Comparison of ENCODE assay signal across 11 mouse cellular contexts in genomic region chr13:55831722-55832160, GRCm38 (mm10). TPM values are rescaled to one million over a fixed set of nuclear protein-coding genes. Genes with fewer than 3 reads are reported as not detected.
A peak's percentile ranks its signal among the peaks of the same experiment; 100 is the strongest.
DNase-seq lines count a peak whose midpoint lies in the region; ATAC-seq lines count a peak whose summit lies in the region.
"Had no signal": no experiment of that assay in that cellular context is flagged by ENCODE, and none has a peak within 500 bp of the region (broad histone marks: within the 10 kb centered on the region; RNA-seq: fewer than 3 reads in every experiment).

No protein-coding gene starts in this region.

- WGBS in heart, embryonic 14.5 days = 4% methylated on average over 25 of the region's 25 CpGs
- WGBS in lung, embryonic 16.5 days = 5% methylated on average over 25 of the region's 25 CpGs
- under 1% methylated on average over 25 of the region's 25 CpGs for WGBS in forebrain, embryonic 12.5 days
- 0% methylated on average over 25 of the region's 25 CpGs for WGBS in neural tube, embryonic 13.5 days

- peak overlapping the region in 1 of 2 experiments; percentile 31; a peak in 2 of 4 replicates for H3K4me3 ChIP-seq in heart, embryonic 14.5 days (ENCODE audit: control insufficient read depth in 1 of 2, insufficient read depth in 1 of 2, low read depth in 1 of 2, low read length in 2 of 2)
- H3K4me3 ChIP-seq in lung, embryonic 16.5 days (ENCODE audit: low read length) = 0 out of 2 replicates have a peak overlapping the region, but pooled peaks have one; percentile 30
- H3K4me3 ChIP-seq in forebrain, embryonic 12.5 days (replicated peaks) = peak overlapping the region; percentile 30; the same call in 1 of the 2 replicates
- no peak overlapping the region for H3K4me3 ChIP-seq in neural tube, embryonic 13.5 days

- H3K27ac ChIP-seq in heart, embryonic 14.5 days (replicated peaks in 1 of 2; ENCODE audit: control insufficient read depth in 1 of 2, insufficient read depth in 1 of 2, low read depth in 2 of 2, low read length in 2 of 2) = no peak overlapping the region
- H3K27ac ChIP-seq in lung, embryonic 16.5 days (ENCODE audit: low read length) = no peak overlapping the region
- H3K27ac ChIP-seq in forebrain, embryonic 12.5 days = no peak overlapping the region
- H3K27ac ChIP-seq in neural tube, embryonic 13.5 days (replicated peaks) = no peak overlapping the region

- H3K4me2 ChIP-seq in heart, embryonic 14.5 days (ENCODE audit: low read length) = peak overlapping the region; percentile 58
- H3K4me2 ChIP-seq in lung, embryonic 16.5 days (ENCODE audit: low read depth, low read length) = peak overlapping the region; percentile 52; the same call in 1 of the 2 replicates
- peak overlapping the region; percentile 45 for H3K4me2 ChIP-seq in forebrain, embryonic 12.5 days
- H3K4me2 ChIP-seq in neural tube, embryonic 13.5 days = peak overlapping the region; percentile 18; the same call in 1 of the 2 replicates

- H3K9me3 ChIP-seq in heart, embryonic 14.5 days (ENCODE audit: control insufficient read depth, low read length) = no peaks in the 10 kb centered on the region
- no peaks in the 10 kb centered on the region for H3K9me3 ChIP-seq in lung, embryonic 16.5 days (ENCODE audit: control insufficient read depth, low read length)
- H3K9me3 ChIP-seq in forebrain, embryonic 12.5 days = no peaks in the 10 kb centered on the region
- no peaks in the 10 kb centered on the region for H3K9me3 ChIP-seq in neural tube, embryonic 13.5 days

- H3K9ac ChIP-seq in heart, embryonic 14.5 days (ENCODE audit: low read length) = no peak overlapping the region
- no peak overlapping the region for H3K9ac ChIP-seq in lung, embryonic 16.5 days (ENCODE audit: low read length)
- no peak overlapping the region for H3K9ac ChIP-seq in forebrain, embryonic 12.5 days
- H3K9ac ChIP-seq in neural tube, embryonic 13.5 days = no peak overlapping the region

- no peak for ATAC-seq in heart, embryonic 14.5 days (ENCODE audit: insufficient number of reproducible peaks, insufficient read depth, low FRiP score, low read depth)
- ATAC-seq in lung, embryonic 16.5 days (ENCODE audit: low read depth) = no peak
- no peak for ATAC-seq in forebrain, embryonic 12.5 days (ENCODE audit: low FRiP score)
- ATAC-seq in neural tube, embryonic 13.5 days (ENCODE audit: low read depth) = no peak
- no peak for ATAC-seq in megakaryocyte-erythroid progenitor cell, adult 5-6 weeks (replicated peaks; ENCODE audit: low FRiP score, low TSS enrichment, poor library complexity, severe bottlenecking)

- no peak for DNase-seq in heart, adult 8-10 months (ENCODE audit: low spot score)
- no peak for DNase-seq in lung, adult 18-20 months
- no peak for DNase-seq in cerebellum, postnatal 14 days
- DNase-seq: layer of hippocampus, adult 9-11 months; lung, adult 2 months had no signal

- H3K36me3 ChIP-seq in heart, embryonic 14.5 days (ENCODE audit: control insufficient read depth, insufficient read depth, low read length) = no peaks in the 10 kb centered on the region
- no peaks in the 10 kb centered on the region for H3K36me3 ChIP-seq in lung, embryonic 16.5 days (ENCODE audit: control insufficient read depth, insufficient read depth, low read length)
- H3K36me3 ChIP-seq in forebrain, embryonic 12.5 days (replicated peaks) = no peaks in the 10 kb centered on the region
- no peaks in the 10 kb centered on the region for H3K36me3 ChIP-seq in neural tube, embryonic 13.5 days

- peaks cover 5 to 21% of the 10 kb centered on the region in 2 experiments; a peak in 3 of 4 replicates for H3K4me1 ChIP-seq in heart, embryonic 14.5 days (ENCODE audit: control insufficient read depth in 2 of 2, insufficient read depth in 2 of 2, low read length in 2 of 2)
- peaks cover 9% of the 10 kb centered on the region for H3K4me1 ChIP-seq in lung, embryonic 16.5 days (replicated peaks; ENCODE audit: control insufficient read depth, insufficient read depth, low read length)
- peaks cover 36% of the 10 kb centered on the region for H3K4me1 ChIP-seq in forebrain, embryonic 12.5 days
- H3K4me1 ChIP-seq in neural tube, embryonic 13.5 days (replicated peaks) = peaks cover 30% of the 10 kb centered on the region

- peaks cover 86% of the 10 kb centered on the region for H3K27me3 ChIP-seq in heart, embryonic 14.5 days (ENCODE audit: control insufficient read depth, insufficient read depth, low read length)
- peaks cover 91% of the 10 kb centered on the region for H3K27me3 ChIP-seq in lung, embryonic 16.5 days (ENCODE audit: control insufficient read depth, insufficient read depth, low read depth, low read length)
- H3K27me3 ChIP-seq in forebrain, embryonic 12.5 days = peaks cover 93% of the 10 kb centered on the region
- H3K27me3 ChIP-seq in neural tube, embryonic 13.5 days = peaks cover 95% of the 10 kb centered on the region

RNA-seq across cellular contexts. Expression of gene Pitx1, which starts 4.3 kb away (rescaled TPM):
- polyA plus RNA-seq in heart, embryonic 14.5 days (2014; fragmentation: Nextera tagmentation; extraction: Ambion mirVana) = 0.09 TPM in 1 of 2 replicates, not detected in the other
- total RNA-seq in heart, adult 8-10 months (2022) = not detected
- 0.36 and 0.47 TPM in 2 replicates for polyA plus RNA-seq in lung, embryonic 16.5 days (2015; fragmentation: Nextera tagmentation; extraction: Ambion mirVana)
- polyA plus RNA-seq in forebrain, embryonic 12.5 days (2016; fragmentation: Nextera tagmentation; extraction: Ambion mirVana) = 1.7 and 2.8 TPM in 2 replicates
- 0.58 TPM in 1 of 2 replicates, not detected in the other for polyA plus RNA-seq in neural tube, embryonic 13.5 days (2015; fragmentation: Nextera tagmentation; extraction: Ambion mirVana)
- not detected in 2 replicates for total RNA-seq in megakaryocyte-erythroid progenitor cell, adult 5-6 weeks (2014; fragmentation: Nextera tagmentation)
- not detected in 2 replicates for total RNA-seq in megakaryocyte-erythroid progenitor cell, adult 5-6 weeks (2017)
- total RNA-seq: granulocyte monocyte progenitor cell, adult 5-6 weeks had no signal

RNA-seq across cellular contexts. Expression of gene Catsper3, which starts 47.4 kb away (rescaled TPM):
- polyA plus RNA-seq in heart, embryonic 14.5 days (2014; fragmentation: Nextera tagmentation; extraction: Ambion mirVana) = not detected in 2 replicates
- total RNA-seq in heart, adult 8-10 months (2022) = under 1 TPM; 0.25 to 0.40 (median 0.32) TPM
- not detected in 2 replicates for polyA plus RNA-seq in lung, embryonic 16.5 days (2015; fragmentation: Nextera tagmentation; extraction: Ambion mirVana)
- polyA plus RNA-seq in forebrain, embryonic 12.5 days (2016; fragmentation: Nextera tagmentation; extraction: Ambion mirVana) = not detected in 2 replicates
- not detected in 2 replicates for polyA plus RNA-seq in neural tube, embryonic 13.5 days (2015; fragmentation: Nextera tagmentation; extraction: Ambion mirVana)
- not detected in 2 replicates for total RNA-seq in megakaryocyte-erythroid progenitor cell, adult 5-6 weeks (2014; fragmentation: Nextera tagmentation)
- not detected in 2 replicates for total RNA-seq in megakaryocyte-erythroid progenitor cell, adult 5-6 weeks (2017)
- total RNA-seq: granulocyte monocyte progenitor cell, adult 5-6 weeks had no signal
